Mouse (Mus musculus) hindlimb bud, embryonic 11.5 days (tissue): ENCODE data around the gene AI854703.
"Not testable (repeated sequence)": the region's sequence is repeated elsewhere in the genome, so short reads cannot be mapped to it uniquely, and the experiment has no call there.

ENCODE experiments used
- DNase-seq: peaks from one replicate; pipeline ENCODE4 v3.0.0-alpha.2; 2012; ENCODE audit warnings: low read depth, low spot score; ENCODE audit errors: extremely low spot score

Gene AI854703

DNA sequence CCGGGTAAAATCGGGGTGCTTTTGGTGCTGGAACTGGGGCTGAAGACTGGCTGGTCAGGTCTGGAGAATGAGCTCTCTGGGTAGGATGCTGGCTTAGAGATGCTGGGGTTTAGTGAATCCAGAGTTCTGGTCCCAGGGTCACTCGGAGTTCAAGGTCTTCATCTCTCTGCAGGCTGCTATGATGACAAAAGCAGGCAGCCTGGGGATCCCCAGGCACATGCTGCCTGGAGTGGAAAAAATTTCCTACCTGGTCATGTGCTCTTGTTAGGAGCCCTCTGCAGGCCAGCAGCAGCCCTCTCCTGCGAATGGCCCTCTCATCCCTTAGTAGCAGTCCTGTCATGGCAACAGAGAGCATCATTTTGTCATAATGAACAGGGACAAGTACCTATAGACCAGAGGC lies 13.1 kb upstream of the AI854703 start:
- DNase-seq = no peak

DNA sequence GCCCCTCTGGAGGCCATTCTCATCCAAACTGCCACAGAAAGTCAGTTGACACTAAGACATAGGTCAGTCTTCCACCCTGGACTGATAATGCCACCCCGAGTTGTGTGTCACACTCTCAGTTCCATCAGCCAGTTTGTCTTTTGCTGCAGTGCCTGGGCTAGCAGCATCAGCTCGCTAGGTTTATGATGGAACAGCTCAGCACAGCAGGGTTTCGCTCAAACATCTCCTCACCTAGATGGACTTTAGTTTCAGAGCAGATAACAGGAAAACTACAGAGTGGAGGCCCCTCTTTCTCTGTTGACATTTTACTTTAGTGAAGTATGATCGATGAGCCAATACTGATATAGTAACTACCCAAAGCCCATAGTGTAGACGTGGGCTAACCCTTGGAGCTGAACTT lies 11.8 kb upstream of the AI854703 start:
- DNase-seq = no peak

DNA sequence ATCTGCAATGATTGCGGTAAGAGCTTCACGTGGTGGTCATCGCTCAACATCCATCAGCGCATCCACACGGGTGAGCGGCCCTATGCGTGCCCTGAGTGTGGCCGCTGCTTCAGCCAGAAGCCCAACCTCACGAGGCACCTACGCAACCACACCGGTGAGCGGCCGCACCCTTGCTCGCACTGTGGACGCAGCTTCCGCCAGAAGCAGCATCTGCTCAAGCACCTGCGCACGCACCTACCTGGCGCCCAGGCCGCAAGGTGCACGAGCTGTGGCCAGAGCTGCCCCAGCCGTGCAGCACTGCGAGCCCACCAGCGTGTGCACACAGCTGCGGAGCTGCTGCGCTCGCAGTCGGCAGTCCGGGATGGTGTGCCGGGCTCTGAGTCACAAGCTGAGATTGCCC lies 6.5 kb upstream of the AI854703 start:
- DNase-seq = no peak

DNA sequence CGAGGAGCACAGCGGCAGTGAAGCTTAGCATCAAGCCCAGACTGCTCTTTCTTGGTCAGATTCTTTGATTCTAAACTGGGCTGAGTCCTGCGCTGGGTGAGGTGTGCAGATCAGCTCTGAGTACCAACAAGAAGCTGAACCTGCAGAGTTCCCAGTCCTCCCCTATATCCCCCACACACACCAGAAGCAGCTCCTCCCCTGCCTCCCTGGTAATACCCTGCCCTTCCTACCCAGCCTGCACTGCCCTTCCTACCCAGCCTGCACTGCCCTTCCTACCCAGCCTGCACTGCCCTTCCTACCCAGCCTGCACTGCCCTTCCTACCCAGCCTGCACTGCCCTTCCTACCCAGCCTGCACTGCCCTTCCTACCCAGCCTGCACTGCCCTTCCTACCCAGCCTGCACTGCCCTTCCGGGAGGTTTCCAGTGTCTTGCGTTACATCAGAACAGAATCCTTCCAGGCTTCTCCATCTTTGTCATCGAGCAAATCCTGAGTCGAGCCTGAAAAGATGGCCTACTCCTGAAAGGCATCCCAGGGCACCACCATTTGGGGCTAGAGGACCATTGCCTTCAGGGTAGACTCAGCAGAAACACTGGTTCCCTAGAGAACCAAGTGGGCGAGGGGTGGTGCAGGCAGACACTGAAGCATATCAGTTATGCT lies 4.2 kb upstream of the AI854703 start:
- not testable (repeated sequence) for DNase-seq

DNA sequence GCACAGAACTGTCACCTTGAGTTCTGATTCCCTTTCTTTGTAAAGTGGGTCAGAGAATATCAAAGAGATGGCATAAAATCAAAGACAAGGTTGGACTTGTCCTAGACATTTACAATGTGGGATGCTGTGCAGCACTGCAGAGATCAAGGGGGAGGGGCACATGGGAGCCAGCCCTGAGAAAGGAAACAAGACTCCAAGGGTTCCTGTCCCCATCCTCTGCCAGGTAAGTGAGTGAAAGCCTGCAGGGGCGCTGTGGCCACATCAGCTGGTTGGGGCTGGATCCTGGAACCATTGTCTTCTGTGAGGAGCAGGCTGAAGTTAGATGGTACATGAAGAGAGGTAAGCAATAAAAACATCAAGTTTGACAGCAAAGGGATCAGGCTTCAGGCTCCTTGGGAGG lies 3.1 kb upstream of the AI854703 start:
- DNase-seq = no peak

DNA sequence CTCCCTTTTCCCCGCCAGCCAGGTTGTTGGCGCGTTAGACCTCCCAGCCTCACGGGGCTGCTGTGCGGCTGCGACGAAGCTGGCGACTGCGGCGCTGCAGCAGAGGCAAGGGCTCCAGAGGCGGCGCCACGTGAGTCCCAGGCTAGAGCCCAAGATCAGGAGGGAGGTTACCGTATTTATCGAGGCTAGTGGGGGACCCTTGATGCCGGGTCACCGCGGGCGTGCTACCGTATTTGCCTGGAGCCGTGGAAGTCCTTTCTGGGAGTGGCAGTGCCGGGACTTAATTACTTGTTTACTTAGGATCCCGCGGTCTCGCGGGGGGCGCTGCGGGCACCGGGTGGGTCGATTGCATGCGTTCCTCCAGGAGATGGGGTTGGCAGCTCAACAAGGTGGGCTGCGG lies 420 bp downstream of the AI854703 start:
- DNase-seq = no peak

DNA sequence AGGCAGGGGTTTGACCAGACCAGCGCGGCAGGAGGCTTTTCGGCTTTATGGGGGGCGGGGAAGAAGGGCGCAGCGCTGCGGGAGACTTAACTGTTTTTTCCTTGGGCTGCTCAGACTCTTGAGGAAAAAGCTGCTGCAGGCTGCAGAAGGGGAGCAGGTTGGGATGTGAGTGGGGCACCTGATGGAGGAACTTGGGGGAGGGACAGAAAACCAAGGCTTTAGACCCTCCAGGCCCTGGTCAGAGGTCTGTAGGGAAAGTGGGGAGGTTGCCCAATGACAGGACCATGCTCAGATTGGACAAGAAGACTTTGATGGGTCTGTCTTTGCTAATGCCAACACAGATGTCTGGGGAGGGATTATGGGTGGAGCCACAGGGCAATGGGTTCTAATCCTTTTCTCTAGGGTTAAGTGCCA lies 954 bp downstream of the AI854703 start:
- DNase-seq = no peak

DNA sequence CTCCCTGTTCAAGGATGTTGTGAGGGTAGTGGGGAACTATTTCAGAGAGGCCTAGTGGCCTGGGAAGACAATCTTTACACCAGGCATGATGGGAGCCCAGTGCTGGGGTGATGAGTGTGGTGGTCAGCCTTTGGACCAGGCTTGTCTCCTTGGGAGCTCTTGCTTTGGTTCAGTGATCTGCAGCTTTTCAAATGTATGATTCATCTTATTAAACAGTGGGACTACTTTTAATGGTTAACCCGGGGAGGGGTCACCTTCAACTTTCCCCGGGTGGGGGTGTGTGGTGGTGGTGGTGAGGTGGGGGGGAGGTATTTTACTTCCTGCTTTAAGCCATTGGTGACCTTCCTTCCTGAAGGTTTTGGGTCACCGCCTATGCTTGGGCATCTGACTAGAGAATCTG lies 1.8 kb downstream of the AI854703 start:
- no peak for DNase-seq

DNA sequence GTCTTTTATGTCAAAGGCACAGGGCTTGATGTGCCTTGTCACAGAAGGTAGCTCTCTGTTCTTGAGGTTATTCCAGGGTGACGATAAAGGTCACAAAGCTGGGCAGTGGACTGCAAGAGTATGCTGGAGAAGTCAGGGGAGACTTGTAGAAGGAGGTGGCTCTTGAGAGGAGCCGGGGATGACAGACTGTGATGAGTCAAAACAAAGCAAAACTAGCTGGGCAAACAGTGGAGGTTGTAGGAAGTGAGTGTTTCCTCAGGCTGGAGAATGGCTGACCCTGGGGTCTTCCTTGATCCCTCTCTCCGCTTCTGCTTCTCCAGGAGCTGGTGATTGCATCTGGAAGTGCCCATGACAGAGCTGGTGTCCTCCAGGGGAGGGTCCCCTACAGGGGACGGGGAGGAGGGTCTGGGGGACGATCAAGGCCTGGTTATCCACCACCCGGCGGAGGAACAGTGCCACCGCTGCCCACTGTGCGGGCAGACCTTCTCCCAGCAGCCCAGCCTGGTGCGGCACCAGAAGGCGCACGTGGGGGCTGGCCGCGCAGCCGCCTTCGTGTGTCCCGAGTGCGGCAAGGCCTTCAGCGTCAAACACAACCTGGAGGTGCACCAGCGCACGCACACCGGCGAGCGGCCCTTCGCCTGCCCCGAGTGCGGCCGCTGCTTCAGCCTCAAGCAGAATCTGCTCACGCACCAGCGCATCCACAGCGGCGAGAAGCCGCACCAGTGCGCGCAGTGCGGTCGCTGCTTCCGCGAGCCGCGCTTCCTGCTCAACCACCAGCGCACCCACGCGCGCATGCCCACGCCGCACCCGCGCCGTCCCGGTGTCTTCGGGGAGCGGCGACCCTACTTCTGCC lies 2.5 kb downstream of the AI854703 start:
- DNase-seq = no peak

DNA sequence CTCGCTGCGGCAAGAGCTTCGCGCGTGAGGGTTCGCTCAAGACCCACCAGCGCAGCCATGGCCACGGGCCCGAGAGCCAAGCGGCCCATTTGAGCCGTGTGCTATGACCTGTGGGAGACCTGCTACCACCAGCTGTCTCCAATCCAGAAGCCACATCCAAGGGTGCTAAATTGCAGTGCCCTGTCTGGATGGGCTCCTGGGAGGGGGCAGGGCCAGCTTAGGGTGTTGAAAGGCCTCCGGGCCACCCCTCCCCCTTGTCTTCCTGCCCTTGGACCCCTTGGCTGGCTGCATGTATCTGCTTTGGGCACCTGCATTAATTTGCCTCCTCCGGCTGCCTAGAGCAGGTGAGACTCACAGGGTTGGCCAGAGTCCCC lies 3.1 kb downstream of the AI854703 start:
- DNase-seq = no peak

DNA sequence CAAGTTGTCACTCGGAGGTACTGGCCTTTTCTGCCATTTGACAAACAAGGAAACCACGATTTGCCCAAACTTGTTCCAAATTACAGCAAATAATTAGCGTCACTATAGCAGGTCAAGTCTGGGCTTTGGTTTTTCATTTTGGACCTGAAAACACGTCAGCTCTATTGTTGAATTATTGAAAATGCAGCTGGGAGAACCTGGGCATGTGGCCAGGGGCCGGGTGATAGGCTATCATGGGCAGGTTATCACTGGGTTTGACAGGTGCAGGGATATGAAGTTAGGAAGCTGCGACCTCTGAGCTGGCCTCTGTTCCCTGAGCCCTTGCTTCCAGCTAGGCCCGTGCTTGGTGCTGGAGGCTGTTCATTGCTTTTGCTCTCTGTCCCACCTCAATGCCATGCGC lies 4.3 kb downstream of the AI854703 start:
- DNase-seq = no peak

DNA sequence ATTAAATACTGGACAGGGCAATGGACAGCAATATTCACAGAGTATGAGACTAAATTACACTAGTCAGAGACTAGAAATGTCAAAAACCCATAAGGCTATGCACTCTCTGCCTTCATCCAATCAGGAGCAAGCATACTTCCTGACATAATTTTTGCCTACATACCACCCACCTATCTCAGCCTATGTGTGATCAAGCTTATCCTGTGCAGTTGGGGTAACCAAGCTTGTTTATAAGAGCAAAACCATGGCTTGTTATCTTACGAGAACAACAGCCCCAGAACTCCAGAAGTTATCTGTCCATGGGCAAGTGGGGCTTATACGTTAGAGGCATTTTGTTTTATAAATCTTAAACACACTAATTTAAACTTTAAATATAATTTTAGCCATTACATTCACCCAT lies 8.5 kb downstream of the AI854703 start:
- DNase-seq = no peak

DNA sequence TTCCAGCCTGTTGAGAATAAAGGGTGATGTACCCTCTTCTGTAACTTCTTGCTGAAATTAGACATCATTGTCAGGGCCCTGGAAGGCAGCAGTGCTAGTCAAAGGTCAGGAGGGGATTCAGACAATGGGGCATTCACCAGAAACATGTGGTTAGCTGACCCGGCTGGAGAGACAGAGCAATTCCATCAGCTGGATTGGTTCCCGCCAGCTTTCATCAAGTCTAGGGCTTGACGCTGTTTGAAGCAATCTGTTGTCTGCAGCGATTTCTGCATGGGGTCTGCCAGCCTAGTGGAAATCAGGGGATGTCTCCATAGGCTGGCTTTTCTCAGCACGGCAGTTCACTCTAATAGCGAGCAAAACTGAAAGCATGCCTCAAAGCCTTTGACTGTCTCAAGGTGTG lies 10.0 kb downstream of the AI854703 start:
- DNase-seq = no peak

DNA sequence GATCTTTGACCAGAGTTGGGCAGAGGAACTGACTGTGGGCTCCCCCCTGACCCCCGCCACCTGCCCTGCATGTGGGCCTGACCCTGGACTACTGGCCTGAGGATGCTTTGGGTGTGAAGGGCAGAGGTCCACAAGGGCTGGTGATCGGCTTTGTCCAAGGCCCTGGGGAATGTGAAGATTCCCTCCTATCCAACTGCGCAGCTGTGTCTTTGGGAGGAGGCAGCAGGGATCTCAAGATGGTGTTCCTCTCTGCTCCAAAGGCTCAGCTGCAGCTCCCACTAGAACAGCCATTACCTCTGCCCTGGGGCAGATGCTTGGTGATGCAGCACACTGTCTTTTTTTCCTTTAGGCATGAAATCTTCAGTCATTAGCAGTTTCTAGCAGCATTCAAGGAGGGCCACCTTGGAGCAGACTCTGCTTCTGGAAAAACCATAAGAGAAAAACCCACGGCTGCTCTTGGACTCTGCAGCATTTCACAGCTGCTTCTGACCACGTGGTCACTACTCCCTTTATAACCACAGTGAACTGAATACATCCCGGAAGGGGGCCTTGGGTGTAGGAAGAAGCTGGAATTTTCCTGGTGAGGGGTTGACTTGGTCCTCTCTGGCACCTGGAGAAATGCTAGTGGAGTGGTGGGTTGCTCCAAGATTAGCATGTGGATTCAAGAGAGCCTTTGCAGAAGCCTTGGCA lies 11.4 kb downstream of the AI854703 start:
- DNase-seq = no peak

DNA sequence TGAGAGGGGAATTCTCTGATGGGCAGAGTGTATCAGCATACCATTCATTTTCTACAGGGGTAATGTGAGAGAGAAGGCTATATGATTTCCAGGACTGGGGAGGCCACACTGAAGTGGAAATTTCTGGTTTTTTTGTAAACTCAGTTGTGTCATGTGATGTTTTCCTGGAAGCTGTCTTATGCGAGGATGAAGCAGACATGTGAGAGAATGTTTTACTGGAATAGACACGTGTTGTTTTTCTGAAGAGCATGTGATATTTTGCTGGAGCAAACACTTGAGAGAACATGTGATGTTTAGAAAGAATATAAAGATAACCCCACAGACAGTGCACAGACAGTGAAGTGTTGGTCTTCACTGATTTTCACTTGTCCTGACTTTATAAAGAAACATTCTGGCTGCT lies 12.0 kb downstream of the AI854703 start:
- no peak for DNase-seq

DNA sequence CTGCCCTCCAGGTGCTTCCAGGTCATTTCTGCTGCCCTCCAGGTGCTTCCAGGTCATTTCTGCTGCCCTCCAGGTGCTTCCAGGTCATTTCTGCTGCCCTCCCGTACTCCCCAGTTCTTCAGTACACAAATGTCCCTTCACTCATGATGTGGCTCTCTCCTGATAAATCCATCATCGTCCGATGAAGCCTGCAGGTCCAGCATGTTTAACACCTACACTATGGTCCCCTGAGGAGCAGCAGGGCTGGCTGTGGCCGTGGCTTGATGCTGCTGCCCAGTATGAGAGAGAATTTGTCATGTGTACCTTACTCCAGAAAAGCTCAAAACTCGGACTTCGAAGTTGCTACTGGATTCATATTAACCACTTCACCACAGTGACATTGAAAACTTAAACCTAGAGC lies 14.8 kb downstream of the AI854703 start:
- no peak for DNase-seq

DNA sequence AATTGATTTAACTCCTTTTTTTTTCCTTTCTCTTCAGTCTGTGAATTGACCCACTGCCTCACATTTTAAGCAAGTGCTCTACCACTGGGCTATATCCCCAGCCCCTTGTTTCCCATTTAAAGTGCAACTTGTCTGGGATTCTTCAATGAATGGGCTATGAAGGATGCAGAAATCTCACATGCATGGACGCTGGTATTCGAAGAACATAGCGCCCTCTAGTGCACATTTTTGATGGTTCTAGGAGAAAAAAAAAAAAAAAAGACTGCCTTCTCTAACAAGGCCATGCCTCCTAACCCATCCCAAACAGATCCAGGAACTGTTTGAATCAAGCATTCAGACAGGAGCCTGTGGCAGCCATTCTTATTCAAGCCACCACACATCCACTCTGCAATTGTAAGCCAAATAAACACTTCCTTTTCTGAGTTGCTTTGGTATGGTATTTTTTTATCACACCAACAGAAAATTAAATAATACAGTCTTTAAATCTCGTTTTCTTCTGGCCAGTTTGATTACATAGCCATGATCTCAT lies 16.3 kb downstream of the AI854703 start:
- peak; percentile 68 for DNase-seq

DNA sequence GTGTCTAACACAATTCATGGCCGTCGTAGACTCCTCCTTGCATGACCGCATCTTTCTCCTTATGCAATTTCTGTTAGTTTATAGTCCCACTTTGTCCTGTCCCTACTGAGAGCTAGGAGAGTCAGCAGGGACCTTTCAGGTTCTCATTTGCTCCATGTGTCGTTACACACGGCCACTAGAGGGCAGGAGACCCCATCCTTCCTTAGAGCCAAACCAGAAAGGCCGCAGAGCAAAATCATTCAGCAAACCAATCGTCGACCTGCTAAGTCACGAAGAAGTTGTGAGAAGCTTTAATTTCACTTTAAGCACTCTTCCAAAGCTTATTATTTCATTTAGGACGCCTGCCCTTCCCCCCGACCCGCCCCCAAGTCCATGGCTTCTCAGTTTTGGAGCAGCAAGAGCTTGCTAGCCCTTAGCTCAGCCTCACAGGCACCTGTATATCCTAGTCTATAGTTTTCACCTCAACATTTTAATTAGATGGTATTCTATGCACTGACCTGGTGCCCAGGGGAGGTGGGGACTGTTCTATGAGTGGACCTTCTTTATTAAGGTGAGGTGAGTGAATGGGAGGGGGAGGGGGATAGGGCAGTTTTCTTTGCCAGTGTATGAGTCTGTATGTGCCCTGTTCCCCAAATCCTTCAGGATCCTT lies 19.2 kb downstream of the AI854703 start:
- DNase-seq = peak; percentile 57

DNA sequence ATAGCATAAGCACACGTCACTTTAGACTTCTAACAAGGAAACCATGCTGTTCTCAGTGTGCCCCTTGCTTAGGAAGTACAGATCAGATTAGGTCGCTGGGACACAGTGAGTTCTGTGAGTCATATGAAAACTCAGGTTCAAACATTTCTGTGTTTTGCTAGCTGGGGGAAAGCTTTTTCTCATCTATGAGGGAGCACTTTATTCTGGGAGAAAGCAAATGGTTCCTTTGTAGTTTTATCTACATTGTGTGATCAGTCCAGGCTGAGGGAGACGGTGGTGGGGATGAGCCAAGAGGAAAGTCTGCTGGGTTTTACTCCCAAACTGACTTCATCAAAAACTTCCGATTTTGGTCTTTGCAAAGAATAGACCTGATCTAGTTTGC lies 19.7 kb downstream of the AI854703 start:
- DNase-seq = no peak

DNA sequence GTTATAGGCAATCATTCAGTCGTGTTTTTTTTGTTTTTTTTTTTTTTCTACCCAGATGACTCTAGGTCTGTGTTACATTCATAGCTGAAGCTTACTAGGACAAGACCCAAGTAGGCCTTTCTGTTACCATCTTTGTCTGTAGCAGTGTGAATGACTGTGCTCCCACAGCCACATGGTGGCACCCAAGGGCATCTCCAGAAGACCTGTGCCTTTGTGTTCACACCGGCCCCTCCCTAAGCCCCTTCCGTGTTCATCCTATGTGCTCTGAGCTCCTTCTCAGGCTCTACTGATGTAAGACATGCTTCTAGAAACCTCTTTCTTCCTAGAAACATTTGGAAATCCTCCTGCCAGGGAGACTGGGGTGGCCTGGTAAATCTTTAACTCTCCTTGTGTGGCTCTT lies 20.4 kb downstream of the AI854703 start, which contains the start of gene Gimap8:
Gene Gimap8, plus strand, starts transcription at position 240 of the 400 bp plus-strand sequence.
- no peak for DNase-seq

DNA sequence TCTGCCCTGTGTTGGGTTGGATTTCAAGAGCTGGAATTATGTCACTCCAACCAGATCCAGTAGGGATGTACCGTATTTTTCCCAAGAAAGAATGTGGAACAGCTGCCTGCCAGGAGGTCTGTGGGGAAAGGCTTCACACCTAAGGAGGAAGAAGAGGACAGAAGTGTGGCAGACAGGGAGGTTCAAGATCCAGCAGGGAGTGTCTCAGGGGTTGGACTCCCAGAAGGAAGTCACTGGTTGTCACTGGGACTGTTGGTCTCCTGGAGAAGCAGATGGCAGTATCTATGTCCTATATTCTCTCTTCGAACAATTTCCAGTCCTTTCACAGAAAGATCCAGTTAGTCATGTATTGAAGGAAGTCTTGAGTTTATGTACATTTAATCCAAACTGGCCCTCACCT lies 21.0 kb downstream of the AI854703 start:
- no peak for DNase-seq
